Mouse (Mus musculus) stomach, postnatal 0 days (tissue): ENCODE measurements around the gene Syngr2. TPM values are rescaled to one million over a fixed set of nuclear protein-coding genes. Genes with fewer than 3 reads are reported as not detected.
A peak's percentile ranks its signal among the peaks of the same experiment; 100 is the strongest.

Source experiments
- ATAC-seq: fragments of 200-750 bp; cut with Nextera tagmentation; 2 replicates; pipeline ENCODE4 v1.8.0; 2017; ENCODE audit not compliant: low FRiP score, low TSS enrichment
- DNase-seq: peaks from one replicate; pipeline ENCODE4 v3.0.0-alpha.2; 2016; ENCODE audit warnings: low spot score
- H3K27ac ChIP-seq: fragments of 300-500 bp; sonication (generic); replicated peaks from 2 replicates; pipeline ENCODE4 v1.5.1; 2014; ENCODE audit warnings: mild to moderate bottlenecking, control low read depth
- H3K27me3 ChIP-seq: fragments of 300-500 bp; sonication (generic); 2 replicates; pipeline ENCODE4 v1.6.1; 2014; ENCODE audit warnings: low read length; ENCODE audit not compliant: control insufficient read depth, insufficient read depth
- H3K36me3 ChIP-seq: fragments of 300-500 bp; sonication (generic); 2 replicates; pipeline ENCODE4 v1.6.1; 2014; ENCODE audit warnings: low read length, mixed read lengths; ENCODE audit not compliant: control insufficient read depth, insufficient read depth
- H3K4me1 ChIP-seq: fragments of 300-500 bp; sonication (generic); replicated peaks from 2 replicates; pipeline ENCODE4 v1.6.1; 2014; ENCODE audit warnings: antibody characterized with exemption; ENCODE audit not compliant: control insufficient read depth, insufficient read depth
- H3K4me2 ChIP-seq: fragments of 300-500 bp; sonication (generic); replicated peaks from 2 replicates; pipeline ENCODE4 v1.6.1; 2014; ENCODE audit warnings: low read depth, mild to moderate bottlenecking, control low read depth, moderate library complexity
- H3K4me3 ChIP-seq: fragments of 300-500 bp; sonication (generic); 2 replicates; pipeline ENCODE4 v1.5.1; 2014; ENCODE audit warnings: low read depth, low read length, control low read depth
- H3K9ac ChIP-seq: fragments of 300-500 bp; sonication (generic); 2 replicates; pipeline ENCODE4 v1.6.1; 2014; ENCODE audit warnings: mild to moderate bottlenecking, low read length, control low read depth, mixed read lengths
- H3K9me3 ChIP-seq: fragments of 300-500 bp; sonication (generic); 2 replicates; pipeline ENCODE4 v1.6.1; 2016; ENCODE audit warnings: low read length; ENCODE audit not compliant: control insufficient read depth
- CTCF ChIP-seq: IDR thresholded peaks from 2 replicates; pipeline ENCODE4 v1.5.1; 2016; ENCODE audit warnings: antibody characterized with exemption, low read depth, mild to moderate bottlenecking, moderate library complexity
- EP300 ChIP-seq: optimal IDR thresholded peaks from 2 replicates; pipeline ENCODE3; 2016; ENCODE audit warnings: antibody characterized with exemption
- WGBS: fragments of 180-500 bp; shearing (Covaris S2); extraction: QIAGEN DNeasy Blood & Tissue Kit; methylation state at CpG from one replicate; pipeline ENCODE4 v1.1.7; 2014; 5-methylcytosine and 5-hydroxymethylcytosine counted together
- polyA plus RNA-seq: library from polyadenylated mRNA; unstranded; fragments of >200 nt; fragmentation: Nextera tagmentation; extraction: Ambion mirVana; gene quantifications from 2 replicates; pipeline ENCODE4 v1.2.1, GENCODE M21; 2015

The Syngr2 gene
- polyA plus RNA-seq, 1 experiment from 2014 or later = 165 TPM

- no peaks in the 10 kb centered on the region for H3K27me3 ChIP-seq
- peaks cover 9% of the 10 kb centered on the region for H3K4me1 ChIP-seq
- H3K27ac ChIP-seq = peak overlapping the region; percentile 98
- ATAC-seq (peak; percentile 49), DNase-seq (peak; percentile 85)
- WGBS = 4% methylated on average over 38 of the region's 38 CpGs
- no peaks in the 10 kb centered on the region for H3K9me3 ChIP-seq
- peak overlapping the region; percentile 80 for H3K4me2 ChIP-seq
- peak overlapping the region; percentile 71 for H3K9ac ChIP-seq
- no peak for TF ChIP-seq EP300
- no peak for TF ChIP-seq CTCF
- peak overlapping the region; percentile 54 for H3K4me3 ChIP-seq
- 0 out of 2 replicates have a peak, but pooled peaks cover 2% of the 10 kb centered on the region for H3K36me3 ChIP-seq
Measured at GRCm38 (mm10) chr11:117779434-117780198, 29.9 kb upstream of the Syngr2 start.

DNA sequence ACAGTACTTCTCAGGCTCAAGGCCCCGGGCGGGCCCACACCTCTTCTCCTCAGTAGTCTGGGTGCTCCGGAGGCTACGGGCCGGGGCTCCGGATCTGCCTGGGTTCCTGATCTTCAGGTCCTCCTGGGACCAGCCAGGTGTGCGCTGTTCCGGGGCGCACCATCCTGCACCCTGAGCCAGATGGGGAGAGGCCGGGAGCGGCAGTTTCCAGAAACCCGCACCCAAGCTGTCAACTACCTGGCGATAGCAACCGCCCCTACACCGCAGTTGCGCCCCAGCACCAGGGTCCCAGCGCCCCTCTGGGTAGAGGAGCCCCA lies 29.3 kb upstream of the Syngr2 start:
- peak; percentile 25 for ATAC-seq
- Histone ChIP-seq H3K27ac (peak overlapping the region; percentile 98), H3K9ac (peak overlapping the region; percentile 71), H3K36me3 (0 out of 2 replicates have a peak, but pooled peaks cover 2% of the 10 kb centered on the region), H3K4me1 (peaks cover 9% of the 10 kb centered on the region), H3K27me3 (no peaks in the 10 kb centered on the region), H3K4me2 (peak overlapping the region; percentile 80), H3K4me3 (peak overlapping the region; percentile 54), H3K9me3 (no peaks in the 10 kb centered on the region)
- no peak for DNase-seq
- 4% methylated on average over 16 of the region's 17 CpGs for WGBS
- TF ChIP-seq EP300 = no peak
- TF ChIP-seq CTCF = no peak

DNA sequence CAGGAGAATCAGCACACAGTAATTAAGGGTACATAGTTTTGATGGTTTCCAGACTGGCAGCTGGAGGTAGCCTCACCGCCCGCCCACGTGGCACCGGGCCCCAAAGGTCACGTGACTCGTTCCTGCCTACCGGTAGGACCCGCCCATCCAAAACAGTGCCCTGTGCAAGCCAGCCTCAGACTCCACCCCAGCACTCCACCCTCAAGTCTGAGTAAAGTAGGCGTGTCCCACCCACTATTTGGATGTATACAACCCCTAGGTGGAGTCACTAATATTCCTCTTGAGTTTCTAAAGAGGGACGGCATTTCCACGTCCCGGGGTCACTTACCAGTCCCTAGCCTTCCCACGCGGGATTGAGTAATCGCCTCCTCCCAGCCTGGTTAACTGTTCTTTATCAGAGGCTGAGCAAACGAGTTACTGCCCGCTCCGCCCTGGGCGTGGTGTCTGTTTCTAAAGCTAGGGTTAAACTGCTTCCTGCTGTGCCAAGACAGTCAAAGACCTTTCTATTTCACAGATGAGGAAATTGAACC lies 28.8 kb upstream of the Syngr2 start:
- no peaks in the 10 kb centered on the region for H3K27me3 ChIP-seq
- peak overlapping the region; percentile 98 for H3K27ac ChIP-seq
- peaks cover 9% of the 10 kb centered on the region for H3K4me1 ChIP-seq
- DNase-seq (peak; percentile 95), ATAC-seq (peak; percentile 86)
- no peaks in the 10 kb centered on the region for H3K9me3 ChIP-seq
- TF ChIP-seq CTCF (peak; percentile 42; the same call in 1 of the 2 replicates), EP300 (peak; percentile 89)
- 3% methylated on average over 19 of the region's 19 CpGs for WGBS
- peak overlapping the region; percentile 54 for H3K4me3 ChIP-seq
- 0 out of 2 replicates have a peak, but pooled peaks cover 2% of the 10 kb centered on the region for H3K36me3 ChIP-seq
- H3K9ac ChIP-seq = peak overlapping the region; percentile 71
- H3K4me2 ChIP-seq = peak overlapping the region; percentile 80

GRCm38 (mm10) chr11:117781199-117781821 lies 28.2 kb upstream of the Syngr2 start:
- Histone ChIP-seq H3K4me1 (peaks cover 9% of the 10 kb centered on the region), H3K9me3 (no peaks in the 10 kb centered on the region), H3K9ac (peak overlapping the region; percentile 31; the same call in 1 of the 2 replicates), H3K27me3 (no peaks in the 10 kb centered on the region), H3K27ac (peak overlapping the region; percentile 98), H3K4me2 (peak overlapping the region; percentile 80), H3K36me3 (0 out of 2 replicates have a peak, but pooled peaks cover 2% of the 10 kb centered on the region), H3K4me3 (peak overlapping the region; percentile 17; the same call in 1 of the 2 replicates)
- DNase-seq = peak; percentile 73
- no peak for TF ChIP-seq EP300
- no peak for TF ChIP-seq CTCF
- ATAC-seq = peak; percentile 5; the same call in 1 of the 2 replicates
- 18% methylated on average over 18 of the region's 18 CpGs for WGBS

DNA sequence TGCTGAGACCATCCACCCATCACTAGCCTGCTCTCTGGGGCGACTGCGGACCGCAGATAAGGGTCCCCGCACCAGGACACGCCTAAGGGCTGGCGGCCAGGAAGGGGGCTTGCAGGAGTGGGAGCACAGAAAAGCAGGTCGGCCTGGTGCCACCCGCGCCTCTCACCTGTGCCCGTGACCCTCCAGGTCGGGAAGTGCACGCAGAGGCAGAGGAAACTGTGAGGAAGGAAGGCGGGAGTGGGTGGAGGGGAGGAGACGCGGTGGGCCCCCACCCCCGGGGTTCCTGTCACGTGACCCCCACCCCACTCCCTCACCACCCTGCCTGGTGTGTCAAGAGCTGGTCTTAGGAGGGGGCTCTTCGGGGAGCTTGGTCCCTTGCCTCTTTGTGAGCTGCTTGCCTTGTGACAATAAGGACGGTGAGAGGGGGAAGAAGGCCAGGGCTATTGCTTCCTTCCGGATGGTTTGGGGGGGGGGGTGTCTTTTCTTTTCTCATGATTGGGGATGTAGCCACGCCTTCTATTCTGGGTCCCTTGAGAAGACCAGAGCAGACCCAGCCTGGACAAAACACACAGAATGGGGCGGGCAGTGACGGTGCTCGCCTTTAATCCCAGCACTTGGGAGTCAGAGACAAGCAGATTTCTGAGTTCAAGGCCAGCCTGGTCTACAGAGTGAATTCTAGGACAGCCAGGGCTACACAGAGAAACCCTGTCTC lies 27.3 kb upstream of the Syngr2 start, which contains the start of the genes Tmc8 and Tmc6:
Tmc8 (plus strand) TSS at position 84 of the 712 bp plus-strand sequence.
Tmc6 (minus strand) TSS at position 206 of the 712 bp plus-strand sequence.
- peak within 1 kb of the TSS; percentile 17 for H3K4me3 ChIP-seq
- H3K27ac ChIP-seq = peak within 1 kb of the TSS; percentile 98
- H3K4me1 ChIP-seq = peaks cover 9% of the 10 kb centered on the region
- 46% methylated on average over 21 of the region's 24 CpGs for WGBS
- H3K27me3 ChIP-seq = no peaks in the 10 kb centered on the region
- ATAC-seq (no peak), DNase-seq (no peak)
- H3K36me3 ChIP-seq = 0 out of 2 replicates have a peak, but pooled peaks cover 2% of the 10 kb centered on the region
- H3K9me3 ChIP-seq = no peaks in the 10 kb centered on the region
- TF ChIP-seq CTCF = no peak
- no peak for TF ChIP-seq EP300
- peak within 1 kb of the TSS; percentile 31 for H3K9ac ChIP-seq
- peak within 1 kb of the TSS; percentile 80 for H3K4me2 ChIP-seq
